Mouse (Mus musculus) ovary, adult 18-20 months (tissue): Measurements from ENCODE around the gene Nol4l.
"Not testable (repeated sequence)": the region's sequence is repeated elsewhere in the genome, so short reads cannot be mapped to it uniquely, and the experiment has no call there.

Source experiments
- DNase-seq: peaks from one replicate; pipeline ENCODE4 v3.0.0; 2022; ENCODE audit warnings: low spot score, mixed read lengths

The Nol4l gene

DNA sequence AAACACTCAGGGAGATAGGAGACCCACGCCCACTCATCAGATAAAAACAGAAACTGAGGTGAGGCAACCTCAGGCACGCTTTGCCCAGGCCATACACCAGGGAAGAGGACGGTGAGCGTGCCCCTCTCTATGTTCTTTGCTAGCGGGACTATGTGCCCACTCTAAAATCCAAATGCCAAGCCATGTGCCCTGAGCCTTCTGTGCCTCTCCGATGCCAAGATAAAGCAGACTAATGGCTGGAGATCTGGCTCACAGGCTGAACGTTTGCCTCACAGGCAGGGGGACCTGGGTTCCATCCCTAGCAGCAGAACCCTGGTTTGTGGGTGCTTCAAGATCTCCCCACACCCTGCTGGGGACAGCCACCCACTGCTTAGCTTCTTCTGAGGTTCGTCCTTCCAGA is 19.6 kb downstream of the Nol4l start:
- DNase-seq: no peak

DNA sequence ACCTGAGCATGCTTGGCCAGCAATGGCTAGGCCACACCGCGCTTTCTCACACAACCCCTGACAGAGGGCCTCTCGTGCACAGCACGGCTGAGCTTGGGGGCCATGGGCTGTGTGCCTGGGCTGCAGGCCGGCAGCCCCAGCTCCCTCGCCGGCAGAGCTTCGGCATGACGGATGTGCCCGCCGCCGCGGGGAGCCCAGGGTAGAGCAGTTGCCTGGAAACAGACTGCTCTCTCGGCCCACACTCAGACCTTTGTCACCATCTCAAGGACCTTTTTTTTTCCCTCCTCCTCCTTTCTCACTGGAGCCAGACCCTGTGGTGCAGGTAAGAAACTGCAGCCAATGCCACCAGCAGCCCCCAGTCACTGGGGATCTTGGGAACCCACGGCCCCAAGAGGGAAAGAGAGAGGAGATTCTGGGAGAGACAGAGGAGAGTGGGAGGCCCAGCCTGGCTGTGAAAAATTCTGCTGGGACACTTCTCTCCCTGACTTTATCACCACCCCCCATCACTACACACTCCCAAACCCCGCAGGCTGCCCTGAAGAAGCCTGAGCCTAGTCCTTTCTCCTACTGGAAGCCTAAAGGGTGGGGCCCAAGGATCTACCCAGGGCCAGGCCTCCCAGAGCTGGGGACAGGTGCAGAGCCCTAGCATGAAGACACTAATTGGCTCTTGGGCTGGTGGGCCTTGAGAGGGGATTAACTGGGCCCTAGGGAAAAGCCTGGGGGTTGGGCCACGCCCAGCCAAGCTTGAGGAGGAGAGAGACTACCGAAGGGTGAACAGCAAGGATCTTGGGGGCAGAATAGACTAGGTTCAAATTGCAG is 20.4 kb downstream of the Nol4l start:
- DNase-seq: no peak

DNA sequence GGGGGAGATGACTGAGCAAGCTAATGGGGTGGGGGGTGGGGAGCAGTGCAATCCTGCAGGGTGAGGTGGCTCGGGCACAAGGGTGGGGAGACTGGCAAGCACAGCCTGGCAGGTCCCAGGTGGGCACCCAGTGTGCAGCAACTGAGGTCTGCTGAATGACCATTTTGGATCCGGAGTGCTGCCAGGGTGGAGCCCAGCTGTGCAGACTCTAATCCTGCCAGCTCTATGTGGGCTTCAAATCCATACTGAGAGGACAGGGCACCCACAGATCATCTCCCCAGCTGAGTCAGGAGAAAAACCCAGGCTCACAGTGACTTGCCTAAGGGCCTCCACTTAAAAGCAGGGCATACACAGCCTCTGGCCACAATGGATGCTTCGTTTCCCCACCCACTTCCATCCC is 21.4 kb downstream of the Nol4l start:
- DNase-seq: no peak

DNA sequence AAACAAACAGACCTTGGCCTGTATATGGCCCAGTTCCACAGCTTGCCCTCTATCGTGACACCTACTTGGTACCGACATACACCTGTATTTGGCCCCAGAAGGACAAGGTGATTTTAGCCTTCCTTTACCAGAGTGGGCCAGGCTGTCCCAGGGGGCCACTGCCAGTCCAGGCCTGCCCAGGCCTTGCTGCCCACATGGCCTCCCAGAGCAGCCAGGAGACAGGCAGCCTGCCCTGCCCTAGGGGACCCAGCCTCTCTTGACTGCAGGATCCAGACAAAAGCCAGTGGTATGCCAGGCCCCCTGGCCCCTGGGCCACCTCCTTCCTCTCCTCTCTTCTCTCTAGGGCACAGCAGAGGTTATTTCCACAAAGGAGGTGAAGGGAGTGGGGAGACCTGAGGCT is 21.8 kb downstream of the Nol4l start:
- no peak for DNase-seq

DNA sequence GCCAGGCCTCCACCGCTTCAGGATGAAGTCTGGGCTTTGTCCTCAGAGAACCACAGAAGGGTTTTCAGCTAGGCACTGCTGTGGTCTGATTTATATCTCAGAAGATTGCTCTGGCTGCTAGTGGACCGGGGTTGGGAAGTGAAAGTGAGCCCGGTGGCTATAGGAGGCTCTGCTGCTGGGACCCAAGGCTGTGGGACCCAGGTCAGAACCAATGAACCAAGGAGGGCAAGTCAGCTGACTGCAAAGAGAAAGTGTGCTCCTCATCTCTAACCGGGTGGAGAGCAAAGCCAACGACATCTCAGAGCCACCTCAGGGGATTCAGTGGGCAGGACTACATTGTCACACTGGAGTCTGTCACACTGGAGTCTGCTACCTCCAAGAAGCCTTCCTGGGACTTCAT is 23.4 kb downstream of the Nol4l start:
- no peak for DNase-seq

DNA sequence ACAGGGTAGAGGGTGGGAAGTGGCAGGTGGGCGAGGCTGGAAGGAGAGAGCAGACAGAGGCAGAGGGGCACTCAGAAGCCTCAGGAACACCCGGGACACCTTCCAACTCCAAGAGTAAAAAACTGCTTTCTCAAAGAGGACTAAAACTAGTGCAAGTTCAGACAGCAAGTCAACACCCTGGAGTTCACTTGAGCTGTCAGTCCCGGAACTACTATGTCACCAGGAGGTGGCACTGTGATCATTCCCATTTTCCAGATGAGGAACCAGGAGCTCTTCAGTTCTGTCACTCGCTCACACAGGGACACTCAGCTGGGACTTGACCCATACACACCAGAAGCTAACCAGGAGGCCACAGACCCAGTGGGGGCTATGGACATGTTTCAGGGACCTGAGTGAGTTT is 30.6 kb downstream of the Nol4l start:
- no peak for DNase-seq

DNA sequence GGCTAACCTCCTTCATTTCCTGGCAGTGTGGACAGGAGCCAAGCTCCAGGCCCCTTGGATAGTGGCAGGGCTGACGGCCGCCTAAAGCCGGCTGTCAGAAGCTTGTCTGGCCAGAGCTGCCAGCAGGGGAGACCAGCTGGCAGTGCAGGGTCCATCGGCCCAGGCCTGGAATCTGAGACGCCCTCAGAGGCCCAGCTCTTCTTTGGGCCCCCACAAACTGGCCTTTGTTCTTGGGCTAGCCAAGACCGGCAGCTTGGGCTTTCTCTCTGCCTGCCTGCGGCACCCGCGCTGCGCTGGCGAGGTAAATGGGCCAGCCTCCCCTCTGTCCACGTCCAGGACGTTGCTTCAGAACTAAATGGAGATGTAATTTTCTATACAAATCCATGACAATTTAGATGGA is 32.9 kb downstream of the Nol4l start:
- DNase-seq: no peak

DNA sequence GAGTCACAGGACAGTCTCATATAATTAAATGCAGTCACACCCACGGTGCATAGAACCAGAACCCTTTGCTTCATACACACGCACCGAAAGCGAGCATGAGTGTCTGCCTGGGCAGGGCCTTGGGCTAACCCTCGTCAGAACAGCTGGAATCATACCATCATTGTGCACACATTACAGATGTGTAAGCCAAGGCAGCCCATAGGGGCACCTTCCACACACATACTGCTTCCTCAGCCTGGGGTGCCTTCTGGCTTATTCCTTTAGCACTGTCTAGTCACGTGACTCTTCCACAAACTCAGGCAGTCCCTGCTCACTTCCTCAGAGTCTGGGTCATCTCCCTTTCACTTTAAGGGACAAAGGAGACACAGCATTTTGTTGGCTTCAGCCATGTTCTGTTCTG is 33.5 kb downstream of the Nol4l start:
- DNase-seq: no peak

DNA sequence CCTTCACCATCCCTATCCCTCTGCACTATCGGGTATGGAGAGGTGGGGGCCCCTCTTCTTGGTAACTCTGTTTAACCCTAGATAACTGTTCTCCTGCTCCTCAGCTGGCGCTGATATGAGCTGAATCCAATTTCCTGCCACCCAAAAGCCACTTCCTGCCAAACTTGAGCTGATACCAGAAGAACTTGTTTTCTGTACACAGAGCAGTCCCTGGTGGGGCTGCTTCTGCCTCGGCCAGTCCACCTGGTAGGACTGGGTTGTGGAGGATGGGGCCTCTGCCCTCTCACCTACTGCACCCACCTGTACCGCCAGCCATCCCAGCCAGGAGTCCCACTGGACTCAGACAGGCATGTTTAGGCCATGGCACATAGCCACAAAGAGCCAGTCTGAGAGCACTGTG is 34.0 kb downstream of the Nol4l start:
- DNase-seq: no peak

DNA sequence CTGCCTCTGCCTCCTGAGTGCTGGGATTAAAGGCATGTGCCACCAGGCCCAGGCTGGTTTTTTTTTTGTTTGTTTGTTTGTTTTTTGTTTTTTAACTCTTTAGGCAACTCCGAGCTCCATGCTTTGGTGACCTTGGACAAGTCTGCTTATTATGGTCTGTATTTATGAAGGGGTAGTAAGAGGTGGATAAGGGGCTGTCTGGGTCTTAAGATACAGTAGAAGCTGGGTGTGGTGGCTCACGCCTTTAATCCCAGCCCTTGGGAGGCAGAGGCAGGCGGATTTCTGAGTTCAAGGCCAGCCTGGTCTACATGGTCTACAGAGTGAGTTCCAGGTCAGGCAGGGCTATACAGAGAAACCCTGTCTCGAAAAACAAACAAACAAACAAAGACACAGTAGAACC is 34.4 kb downstream of the Nol4l start:
- DNase-seq: not testable (repeated sequence)

DNA sequence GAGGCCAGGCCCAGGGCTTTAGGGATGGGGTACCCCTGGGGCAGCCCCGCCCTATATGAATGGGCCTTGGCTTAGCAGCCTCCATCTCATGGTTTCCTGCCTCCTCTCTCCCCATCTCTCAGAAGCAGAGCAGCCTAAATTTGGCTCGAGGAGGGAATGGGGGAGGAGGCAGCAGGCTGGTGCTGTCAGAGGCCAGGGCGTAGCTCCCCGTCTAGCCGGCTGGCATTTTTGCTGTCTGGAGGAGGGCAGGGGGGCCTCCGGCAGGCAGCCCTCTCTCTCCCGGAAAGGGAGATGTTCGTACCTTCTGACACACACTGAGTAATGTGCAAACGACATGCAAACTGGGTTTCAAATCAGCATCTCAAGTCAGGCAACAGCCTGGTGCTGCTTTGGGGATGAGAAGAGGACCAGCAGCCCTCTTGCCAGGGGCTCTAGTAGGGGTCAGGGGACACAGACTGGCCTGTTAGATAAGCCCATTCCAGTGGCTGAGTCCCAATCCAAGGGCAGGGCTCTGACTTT is 35.4 kb downstream of the Nol4l start:
- DNase-seq: no peak

DNA sequence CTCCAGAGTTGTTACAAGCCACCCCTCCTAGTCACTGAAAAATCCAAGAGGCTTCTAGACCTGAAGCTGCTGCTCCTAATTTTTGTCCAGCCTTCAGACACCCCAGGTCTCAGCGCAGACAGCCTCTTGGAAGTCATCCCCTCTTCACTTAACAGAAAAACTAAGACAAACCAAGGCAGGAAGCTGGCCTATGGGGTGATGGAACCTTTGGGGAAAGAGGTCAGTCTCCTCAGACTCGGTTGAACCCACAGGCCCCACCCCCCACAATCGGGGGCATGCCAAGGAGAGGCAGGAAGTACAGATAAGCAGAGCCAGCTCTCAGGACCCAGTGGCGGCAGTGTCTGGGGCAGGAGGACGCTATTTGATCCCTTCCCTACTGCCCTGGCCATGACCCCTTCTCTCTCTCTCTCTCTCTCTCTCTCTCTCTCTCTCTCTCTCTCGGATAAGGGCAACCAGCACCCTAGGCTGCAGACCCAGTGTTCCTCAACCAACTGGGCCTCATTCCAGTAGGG is 35.9 kb downstream of the Nol4l start:
- DNase-seq: no peak

DNA sequence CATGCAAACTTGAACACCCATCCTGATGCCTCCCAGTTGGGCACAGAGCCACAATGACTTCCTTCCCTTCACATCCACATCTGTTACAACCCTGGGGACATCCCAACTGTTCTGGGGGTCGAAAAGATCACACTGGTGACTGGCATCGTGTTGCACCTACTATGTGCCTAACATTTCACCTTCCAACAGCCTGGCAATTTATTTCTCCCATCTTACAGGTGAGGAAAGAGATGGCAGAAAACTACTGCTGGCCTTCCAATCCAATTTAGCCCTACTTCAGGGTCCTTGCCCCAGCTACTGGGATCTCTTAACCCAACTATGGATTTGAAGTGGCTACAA is 36.4 kb downstream of the Nol4l start:
- DNase-seq: no peak

DNA sequence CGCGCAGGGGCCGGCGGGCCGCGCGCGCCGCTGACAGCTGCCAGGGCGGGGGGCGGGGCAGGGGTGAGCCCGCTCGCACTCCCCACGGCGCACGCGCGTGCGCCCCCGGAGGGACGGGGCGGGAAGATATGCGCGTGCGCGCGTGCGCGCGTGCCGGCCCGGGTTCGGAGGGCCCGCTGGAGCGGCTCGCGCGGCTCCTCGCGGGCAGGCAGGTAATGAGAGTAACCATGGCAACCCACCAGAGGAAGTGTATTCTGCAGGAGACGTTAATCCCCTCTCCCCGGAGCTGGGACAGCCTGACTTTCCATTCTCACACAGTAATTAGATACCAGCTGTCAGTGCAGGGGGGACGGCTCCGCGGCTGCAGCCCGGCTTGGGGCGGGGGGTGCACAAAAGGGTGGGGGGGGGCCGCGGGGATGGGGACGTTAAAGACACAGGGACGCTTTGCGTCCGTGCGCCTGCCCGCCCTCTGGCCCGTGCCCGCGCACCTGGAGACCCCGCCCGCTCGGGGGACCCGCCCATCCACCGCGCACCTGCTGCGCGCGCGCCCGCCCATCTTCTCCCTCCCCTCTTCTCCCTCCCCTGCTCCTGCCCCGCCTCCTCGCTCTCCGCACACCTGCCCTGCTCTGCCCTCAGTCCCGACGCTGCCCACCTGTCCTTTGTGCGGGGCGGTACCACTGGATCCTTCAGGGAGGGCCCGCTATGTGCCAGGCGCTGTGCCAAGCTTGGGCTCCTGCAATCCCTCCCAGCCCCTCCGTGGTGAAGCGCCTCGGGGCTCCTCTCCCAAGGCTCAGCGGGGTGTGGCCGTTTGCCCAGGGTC is 37.0 kb downstream of the Nol4l start, which contains the start of gene 4930404H24Rik:
Gene 4930404H24Rik, plus strand, starts transcription at position 218 of the 820 bp plus-strand sequence.
- peak; percentile 40 for DNase-seq

DNA sequence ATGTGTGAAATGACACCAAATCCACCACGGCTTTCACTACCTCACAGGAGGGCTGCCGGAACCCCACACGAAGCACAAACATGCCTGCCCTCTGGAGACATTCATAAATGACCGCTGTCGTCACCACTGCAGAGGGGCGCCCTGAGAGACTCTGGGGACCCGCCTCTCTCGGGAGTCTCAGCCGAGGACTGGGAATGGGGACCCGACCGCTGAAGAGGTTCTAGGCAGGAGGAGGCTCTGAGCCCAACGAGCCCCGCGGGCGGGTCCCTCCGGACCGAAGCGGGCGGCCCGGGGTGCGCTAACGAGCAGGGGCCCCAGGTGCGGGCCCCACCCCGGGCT is 37.6 kb downstream of the Nol4l start:
- DNase-seq: no peak

DNA sequence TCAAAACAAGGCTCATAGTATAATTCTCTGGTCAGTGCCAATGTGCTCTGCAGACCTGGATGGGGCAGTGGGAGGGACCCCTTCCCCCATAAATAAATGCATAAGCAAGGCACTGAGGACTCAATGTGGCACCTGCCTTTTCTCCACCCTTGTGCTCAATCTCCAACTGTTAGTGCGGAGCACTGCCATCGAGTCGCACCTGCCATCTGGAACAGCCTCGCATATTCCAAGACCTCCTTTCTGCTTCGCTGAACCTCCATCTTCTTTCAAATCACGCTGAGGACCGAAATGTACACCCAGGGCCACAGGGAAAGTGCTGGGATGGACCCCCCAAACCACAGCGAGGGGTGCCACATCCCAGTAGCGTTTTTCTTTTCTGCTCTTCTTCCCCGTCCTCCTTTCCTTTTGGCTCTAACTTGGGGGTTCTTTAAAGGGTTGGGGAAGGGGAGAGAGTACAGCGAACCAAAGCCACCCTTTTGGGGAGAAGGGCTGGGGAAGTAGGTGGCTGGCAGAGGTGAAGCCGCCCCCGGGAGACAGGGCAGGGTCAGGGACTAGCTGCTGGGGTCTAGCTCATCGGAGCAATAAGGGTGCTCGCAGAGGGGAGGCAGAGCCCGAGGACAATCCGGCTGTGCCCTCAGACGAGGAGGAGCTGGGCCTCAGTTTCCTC is 38.1 kb downstream of the Nol4l start:
- DNase-seq: no peak

DNA sequence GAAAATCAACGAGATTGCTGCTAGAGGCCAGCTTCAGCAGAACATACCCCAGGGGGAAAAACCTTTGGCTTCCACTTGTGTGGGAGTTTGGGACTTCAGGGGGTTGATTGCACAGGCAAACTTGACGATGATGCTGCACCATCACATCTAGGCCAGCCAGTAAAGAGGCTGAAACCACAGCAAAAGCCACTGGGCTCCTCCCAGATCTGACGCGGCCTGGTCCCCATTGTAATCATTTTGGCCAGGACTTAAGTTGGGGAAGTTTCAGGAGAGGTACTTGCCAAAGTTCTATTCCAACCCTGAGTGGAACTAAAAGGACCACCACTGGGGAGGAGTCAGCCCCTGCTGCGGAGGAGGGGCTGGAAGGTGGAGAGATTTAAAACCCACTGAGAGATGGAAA is 38.8 kb downstream of the Nol4l start:
- DNase-seq: no peak

DNA sequence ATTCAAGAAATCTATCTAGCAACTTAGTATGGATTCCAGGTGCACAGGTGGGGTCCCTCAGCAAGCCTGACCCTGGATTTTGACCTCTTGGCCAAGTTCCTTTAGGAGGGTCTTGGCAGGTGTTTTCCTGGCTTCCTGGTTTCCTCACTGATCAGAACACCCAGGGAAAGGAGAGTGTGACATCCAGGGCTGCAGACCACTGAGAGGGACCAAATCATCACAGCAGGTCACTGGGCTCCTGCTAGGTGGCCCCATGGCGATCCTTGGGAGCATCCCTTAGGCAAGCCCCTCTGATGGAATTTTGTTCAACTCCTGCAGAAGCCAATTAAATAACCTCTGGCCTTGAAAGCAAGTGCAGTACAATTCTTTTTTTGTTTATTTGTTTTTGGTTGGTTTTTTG is 39.7 kb downstream of the Nol4l start:
- DNase-seq: no peak

DNA sequence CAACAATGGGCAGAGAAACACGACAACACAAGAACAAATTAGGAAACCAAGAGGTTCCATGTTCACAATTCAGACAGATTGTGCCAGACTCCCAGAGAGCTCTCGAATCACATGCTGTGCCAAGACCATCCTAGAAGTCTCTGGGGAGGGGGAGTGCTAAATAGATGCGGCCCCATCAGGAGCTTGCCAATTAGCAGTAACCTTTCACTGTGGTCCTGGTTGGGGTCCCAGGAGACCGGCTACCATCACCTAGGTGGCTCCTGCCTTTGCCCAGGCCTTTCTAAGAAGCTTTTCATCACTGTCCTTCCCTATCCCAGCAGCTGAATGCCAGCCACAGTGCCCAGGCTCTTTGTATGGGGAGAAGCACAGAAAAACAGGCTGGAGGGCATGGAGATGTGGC is 45.7 kb downstream of the Nol4l start:
- no peak for DNase-seq

DNA sequence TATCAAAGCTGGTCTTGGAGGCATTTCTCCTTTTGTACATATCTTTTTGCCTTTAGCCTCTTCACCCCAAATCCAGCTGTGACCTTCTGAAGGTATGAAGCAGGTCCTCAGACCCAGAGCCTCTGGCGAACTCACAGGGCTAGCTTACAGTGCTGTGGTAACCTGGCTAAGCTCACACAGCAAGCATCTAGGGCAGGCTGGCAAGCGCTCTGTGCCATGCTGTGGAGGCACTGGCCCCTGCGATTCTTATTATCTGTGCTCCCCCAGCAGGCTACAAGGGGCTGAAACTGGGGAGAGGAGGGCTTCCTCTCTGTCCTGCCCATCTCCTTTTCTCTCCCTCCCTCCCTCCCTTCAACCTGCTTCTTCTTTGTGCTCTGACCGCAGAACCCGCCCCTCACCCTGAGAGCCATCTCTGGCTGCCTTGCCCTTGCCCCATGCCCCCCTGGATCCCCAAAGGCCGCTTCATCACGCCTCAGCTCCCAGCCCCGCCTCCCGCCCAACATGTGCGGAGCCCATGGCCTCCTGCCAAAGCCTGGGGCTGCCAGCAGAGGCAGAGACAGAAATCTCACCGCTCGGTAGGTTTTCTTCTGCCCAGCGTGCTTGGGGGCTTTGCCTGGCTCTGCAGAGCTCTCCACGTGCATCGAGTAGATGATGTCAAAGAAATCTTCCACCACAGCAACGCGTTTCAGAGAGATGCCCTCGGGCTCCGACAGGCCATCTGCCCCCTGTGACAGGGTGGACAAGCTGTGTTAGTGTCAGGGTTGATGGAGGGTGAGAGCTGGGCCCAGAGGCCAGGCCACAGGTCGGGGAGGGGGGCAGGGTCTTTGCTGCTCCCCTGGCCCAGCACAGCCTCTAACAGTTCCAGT is 46.4 kb downstream of the Nol4l start:
- peak; percentile 39 for DNase-seq

DNA sequence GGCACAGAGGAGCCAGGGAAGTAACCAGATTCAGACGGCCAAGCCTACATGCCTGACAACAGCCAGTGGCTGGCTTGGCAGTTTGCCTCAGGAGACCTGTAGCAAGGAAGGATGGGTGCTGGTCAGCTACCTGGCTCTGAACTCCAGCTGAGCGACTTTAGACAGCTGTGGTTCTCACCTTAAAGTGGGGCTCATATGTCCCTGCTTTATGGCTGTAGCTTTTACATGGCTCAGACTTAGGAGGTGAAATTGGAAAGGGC is 48.0 kb downstream of the Nol4l start:
- DNase-seq: no peak
